Mouse (Mus musculus) ES-Bruce4 (cell line): ENCODE measurements around the gene Sec14l1.

Source experiments
- CTCF ChIP-seq: IDR thresholded peaks from one replicate; pipeline ENCODE4 v1.8.1; 2011; ENCODE audit warnings: low read depth, low read length
- POLR2A ChIP-seq: IDR thresholded peaks from one replicate; pipeline ENCODE4 v1.8.1; 2011; ENCODE audit warnings: low read length; ENCODE audit not compliant: insufficient read depth

DNA sequence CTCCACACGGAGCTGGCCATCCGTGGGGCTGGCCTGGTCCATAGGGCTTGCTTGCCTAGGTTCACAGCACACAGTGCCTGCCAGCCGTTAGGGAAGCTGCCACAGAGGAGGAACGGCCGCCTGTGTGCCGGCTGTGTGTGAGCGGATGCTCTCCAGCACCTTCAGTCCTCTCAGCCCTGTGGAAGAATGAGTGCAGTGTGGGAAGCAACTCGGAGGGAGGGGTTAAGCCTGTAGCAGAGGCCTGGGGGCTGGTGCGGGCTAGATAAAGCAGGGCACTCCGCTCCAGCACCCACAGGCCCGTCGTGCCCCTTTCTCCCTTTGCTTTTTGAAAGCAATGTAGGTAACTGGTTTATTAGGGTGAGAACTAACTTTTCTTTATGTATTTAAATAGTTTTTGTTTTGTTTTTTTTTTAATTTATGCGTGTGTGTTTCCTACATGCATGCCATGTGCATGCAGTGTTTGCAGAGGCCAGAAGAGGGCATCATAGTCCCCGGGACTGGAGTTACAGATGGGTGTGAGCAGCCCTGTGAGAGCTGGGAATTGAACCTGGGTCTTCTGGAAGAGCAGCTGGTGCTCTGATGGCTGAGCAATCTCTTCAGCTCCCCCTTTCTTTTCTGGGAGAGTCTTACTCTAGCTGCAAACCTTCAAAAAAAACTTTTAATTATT is 30.6 kb downstream of the Sec14l1 start:
- TF ChIP-seq CTCF, result peak; percentile 54
- no peak for TF ChIP-seq POLR2A
